Mouse (Mus musculus): ENCODE measurements around the gene Nrxn2. TPM values are rescaled to one million over a fixed set of nuclear protein-coding genes. Genes with fewer than 3 reads are reported as not detected.

The Nrxn2 gene
- polyA plus RNA-seq, 1 experiment from 2014 or later = 0.98 TPM

- H3K4me2 ChIP-seq (ENCODE audit: low read depth, low read length) = peak overlapping the region; percentile 74
- H3K27ac ChIP-seq (ENCODE audit: low read length) = peak overlapping the region; percentile 26
- no peaks in the 10 kb centered on the region for H3K36me3 ChIP-seq (ENCODE audit: control insufficient read depth, insufficient read depth, low read length)
- ATAC-seq (ENCODE audit: insufficient read depth, low FRiP score) = no peak
- peak overlapping the region; percentile 46 for H3K4me3 ChIP-seq (replicated peaks; ENCODE audit: low read length)
- no peaks in the 10 kb centered on the region for H3K9me3 ChIP-seq (replicated peaks; ENCODE audit: control insufficient read depth, low read length)
- peak overlapping the region; percentile 56 for H3K9ac ChIP-seq (ENCODE audit: low read length)
- H3K27me3 ChIP-seq (ENCODE audit: control insufficient read depth, insufficient read depth, low read length) = peaks cover 22% of the 10 kb centered on the region
- 3% methylated on average over 36 of the region's 36 CpGs for WGBS
- H3K4me1 ChIP-seq (ENCODE audit: control insufficient read depth, insufficient read depth, low read length) = peaks cover 27% of the 10 kb centered on the region
These were observed 113.4 kb downstream of the Nrxn2 start for GRCm38 (mm10) chr19:6531832-6532471.

DNA sequence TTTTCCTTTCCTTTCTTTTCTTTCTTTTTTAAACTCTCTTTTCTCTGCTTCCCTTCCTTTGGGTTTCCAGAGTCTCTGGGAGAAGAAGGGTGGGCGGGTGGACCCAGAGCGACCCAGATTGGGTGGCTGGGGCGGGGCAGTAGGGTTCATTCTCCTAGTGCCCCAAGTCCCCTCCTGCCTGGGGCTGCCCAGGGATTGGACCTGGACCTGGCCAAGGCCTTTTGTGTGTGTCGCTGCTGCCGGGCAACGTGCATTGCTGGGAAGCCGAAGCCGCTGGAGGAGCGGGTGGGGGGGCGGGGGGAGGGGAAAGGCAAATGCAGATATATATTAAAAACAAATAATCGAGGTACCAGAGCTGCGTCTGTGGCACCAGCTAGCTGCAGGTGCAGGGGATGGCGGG lies 114.1 kb downstream of the Nrxn2 start:
- peak overlapping the region; percentile 74 for H3K4me2 ChIP-seq (ENCODE audit: low read depth, low read length)
- H3K9me3 ChIP-seq (replicated peaks; ENCODE audit: control insufficient read depth, low read length) = no peaks in the 10 kb centered on the region
- H3K4me3 ChIP-seq (replicated peaks; ENCODE audit: low read length) = peak overlapping the region; percentile 46
- H3K9ac ChIP-seq (ENCODE audit: low read length) = peak overlapping the region; percentile 60; the same call in 1 of the 2 replicates
- H3K27ac ChIP-seq (ENCODE audit: low read length) = no peak overlapping the region
- no peak for ATAC-seq (ENCODE audit: insufficient read depth, low FRiP score)
- peaks cover 27% of the 10 kb centered on the region for H3K4me1 ChIP-seq (ENCODE audit: control insufficient read depth, insufficient read depth, low read length)
- 10% methylated on average over 13 of the region's 13 CpGs for WGBS
- H3K36me3 ChIP-seq (ENCODE audit: control insufficient read depth, insufficient read depth, low read length) = no peaks in the 10 kb centered on the region
- peaks cover 22% of the 10 kb centered on the region for H3K27me3 ChIP-seq (ENCODE audit: control insufficient read depth, insufficient read depth, low read length)

GRCm38 (mm10) chr19:6533290-6534117 lies 115.0 kb downstream of the Nrxn2 start:
- WGBS = 74% methylated on average over 11 of the region's 11 CpGs
- no peak for ATAC-seq (ENCODE audit: insufficient read depth, low FRiP score)
- H3K27ac ChIP-seq (ENCODE audit: low read length) = peak overlapping the region; percentile 19
- H3K9ac ChIP-seq (ENCODE audit: low read length) = no peak overlapping the region
- H3K27me3 ChIP-seq (ENCODE audit: control insufficient read depth, insufficient read depth, low read length) = peaks cover 22% of the 10 kb centered on the region
- H3K4me2 ChIP-seq (ENCODE audit: low read depth, low read length) = no peak overlapping the region
- H3K9me3 ChIP-seq (replicated peaks; ENCODE audit: control insufficient read depth, low read length) = no peaks in the 10 kb centered on the region
- H3K4me3 ChIP-seq (replicated peaks; ENCODE audit: low read length) = no peak overlapping the region
- no peaks in the 10 kb centered on the region for H3K36me3 ChIP-seq (ENCODE audit: control insufficient read depth, insufficient read depth, low read length)
- peaks cover 27% of the 10 kb centered on the region for H3K4me1 ChIP-seq (ENCODE audit: control insufficient read depth, insufficient read depth, low read length)

- H3K27ac ChIP-seq (ENCODE audit: low read length) = peak overlapping the region; percentile 19
These were observed 115.5 kb downstream of the Nrxn2 start for GRCm38 (mm10) chr19:6534118-6534415.

DNA sequence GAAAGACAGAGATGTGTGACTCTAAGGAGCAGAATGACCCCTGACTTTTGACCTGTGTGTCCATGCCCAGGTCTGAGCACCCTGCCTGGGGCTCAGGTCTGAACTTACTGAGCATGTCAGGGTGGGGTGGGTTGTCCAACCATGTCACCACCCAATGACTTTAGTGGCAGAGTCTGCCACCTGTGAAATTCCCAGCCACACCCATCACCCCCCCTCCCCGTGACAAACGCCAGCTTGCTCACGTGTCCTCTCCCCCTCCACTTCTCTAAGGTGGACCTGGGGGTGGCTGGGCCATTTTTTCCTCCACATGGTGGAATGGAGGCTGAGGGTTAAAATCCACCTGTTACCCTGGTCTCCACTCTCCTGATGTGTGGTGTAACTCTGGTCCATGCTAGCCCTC lies 117.7 kb downstream of the Nrxn2 start:
- H3K27me3 ChIP-seq (ENCODE audit: control insufficient read depth, insufficient read depth, low read length) = peaks cover 19% of the 10 kb centered on the region
- H3K4me3 ChIP-seq (replicated peaks; ENCODE audit: low read length) = no peak overlapping the region
- H3K27ac ChIP-seq (ENCODE audit: low read length) = no peak overlapping the region
- no peak overlapping the region for H3K4me2 ChIP-seq (ENCODE audit: low read depth, low read length)
- ATAC-seq (ENCODE audit: insufficient read depth, low FRiP score) = no peak
- peaks cover 23% of the 10 kb centered on the region for H3K4me1 ChIP-seq (ENCODE audit: control insufficient read depth, insufficient read depth, low read length)
- 54% methylated on average over 3 of the region's 3 CpGs for WGBS
- H3K36me3 ChIP-seq (ENCODE audit: control insufficient read depth, insufficient read depth, low read length) = no peaks in the 10 kb centered on the region
- no peak overlapping the region for H3K9ac ChIP-seq (ENCODE audit: low read length)
- H3K9me3 ChIP-seq (replicated peaks; ENCODE audit: control insufficient read depth, low read length) = no peaks in the 10 kb centered on the region

More at GRCm38 (mm10) chr19:6534118-6534415, 115.5 kb downstream of the Nrxn2 start:
- Histone ChIP-seq H3K4me3 (replicated peaks; ENCODE audit: low read length) (no peak overlapping the region), H3K36me3 (ENCODE audit: control insufficient read depth, insufficient read depth, low read length) (no peaks in the 10 kb centered on the region), H3K9ac (ENCODE audit: low read length) (no peak overlapping the region; the same call in 1 of the 2 replicates), H3K4me2 (ENCODE audit: low read depth, low read length) (no peak overlapping the region), H3K27me3 (ENCODE audit: control insufficient read depth, insufficient read depth, low read length) (peaks cover 22% of the 10 kb centered on the region), H3K4me1 (ENCODE audit: control insufficient read depth, insufficient read depth, low read length) (peaks cover 27% of the 10 kb centered on the region), H3K9me3 (replicated peaks; ENCODE audit: control insufficient read depth, low read length) (no peaks in the 10 kb centered on the region)
- ATAC-seq (ENCODE audit: insufficient read depth, low FRiP score) = no peak
- 55% methylated on average over 5 of the region's 5 CpGs for WGBS

DNA sequence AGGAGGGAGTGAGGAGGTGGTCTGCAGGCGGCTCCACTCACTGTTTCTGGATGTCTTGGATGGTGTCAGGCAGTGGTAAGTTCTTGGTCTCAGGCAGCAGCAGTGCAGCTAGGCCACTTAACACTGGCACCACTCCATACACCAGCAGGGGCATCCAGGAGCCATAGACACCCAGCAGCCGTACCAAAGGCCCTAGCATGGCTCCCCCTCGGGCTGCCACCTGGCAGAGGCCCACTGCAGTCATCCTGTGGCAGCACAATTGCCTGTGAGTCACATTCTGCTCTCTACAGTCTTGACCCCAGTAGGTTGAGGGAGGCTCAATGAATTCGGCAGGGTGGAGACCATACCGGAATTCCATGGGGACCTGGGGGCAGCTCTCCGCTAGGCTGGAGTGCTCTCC lies 118.2 kb downstream of the Nrxn2 start:
- Histone ChIP-seq H3K4me3 (replicated peaks; ENCODE audit: low read length) (no peak overlapping the region), H3K27me3 (ENCODE audit: control insufficient read depth, insufficient read depth, low read length) (peaks cover 16% of the 10 kb centered on the region), H3K9me3 (replicated peaks; ENCODE audit: control insufficient read depth, low read length) (no peaks in the 10 kb centered on the region), H3K9ac (ENCODE audit: low read length) (no peak overlapping the region), H3K4me2 (ENCODE audit: low read depth, low read length) (no peak overlapping the region), H3K27ac (ENCODE audit: low read length) (no peak overlapping the region), H3K36me3 (ENCODE audit: control insufficient read depth, insufficient read depth, low read length) (no peaks in the 10 kb centered on the region), H3K4me1 (ENCODE audit: control insufficient read depth, insufficient read depth, low read length) (peaks cover 19% of the 10 kb centered on the region)
- WGBS = 67% methylated on average over 6 of the region's 6 CpGs
- no peak for ATAC-seq (ENCODE audit: insufficient read depth, low FRiP score)

- no peak for ATAC-seq (ENCODE audit: insufficient read depth, low FRiP score)
These were observed 119.0 kb downstream of the Nrxn2 start for GRCm38 (mm10) chr19:6537526-6537925.

DNA sequence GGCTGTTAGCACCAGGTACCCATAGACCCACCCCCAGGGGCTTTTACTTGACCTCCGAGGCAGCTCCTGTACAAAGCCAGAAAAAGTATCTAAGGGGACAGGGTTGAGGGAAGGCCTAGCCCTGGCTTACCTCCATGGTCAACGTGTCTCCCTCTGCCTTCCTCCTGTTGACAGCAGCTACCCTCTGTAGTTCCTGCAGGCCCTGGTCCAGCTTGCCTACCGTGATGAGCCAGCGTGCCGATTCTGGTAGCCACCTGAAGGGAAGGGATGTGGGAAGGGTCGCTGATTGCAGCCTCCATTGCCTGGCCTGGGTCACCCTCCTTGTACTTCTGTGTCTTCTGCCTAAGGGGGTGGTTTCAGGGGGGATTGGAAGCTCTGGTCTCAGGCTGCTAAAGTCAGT lies 120.0 kb downstream of the Nrxn2 start:
- no peaks in the 10 kb centered on the region for H3K9me3 ChIP-seq (replicated peaks; ENCODE audit: control insufficient read depth, low read length)
- H3K27me3 ChIP-seq (ENCODE audit: control insufficient read depth, insufficient read depth, low read length) = 0 out of 2 replicates have a peak, but pooled peaks cover 5% of the 10 kb centered on the region
- WGBS = 86% methylated on average over 6 of the region's 6 CpGs
- H3K36me3 ChIP-seq (ENCODE audit: control insufficient read depth, insufficient read depth, low read length) = no peaks in the 10 kb centered on the region
- no peak overlapping the region for H3K9ac ChIP-seq (ENCODE audit: low read length)
- no peak overlapping the region for H3K4me2 ChIP-seq (ENCODE audit: low read depth, low read length)
- ATAC-seq (ENCODE audit: insufficient read depth, low FRiP score) = no peak
- peaks cover 7% of the 10 kb centered on the region; the same call in 1 of the 2 replicates for H3K4me1 ChIP-seq (ENCODE audit: control insufficient read depth, insufficient read depth, low read length)
- no peak overlapping the region for H3K27ac ChIP-seq (ENCODE audit: low read length)
- H3K4me3 ChIP-seq (replicated peaks; ENCODE audit: low read length) = no peak overlapping the region

More at GRCm38 (mm10) chr19:6537526-6537925, 119.0 kb downstream of the Nrxn2 start:
- no peak overlapping the region for H3K4me2 ChIP-seq (ENCODE audit: low read depth, low read length)
- H3K4me1 ChIP-seq (ENCODE audit: control insufficient read depth, insufficient read depth, low read length) = peaks cover 12% of the 10 kb centered on the region; the same call in 1 of the 2 replicates
- H3K4me3 ChIP-seq (replicated peaks; ENCODE audit: low read length) = no peak overlapping the region
- H3K27ac ChIP-seq (ENCODE audit: low read length) = no peak overlapping the region
- no peaks in the 10 kb centered on the region for H3K9me3 ChIP-seq (replicated peaks; ENCODE audit: control insufficient read depth, low read length)
- peaks cover 11% of the 10 kb centered on the region; the same call in 1 of the 2 replicates for H3K27me3 ChIP-seq (ENCODE audit: control insufficient read depth, insufficient read depth, low read length)
- no peak overlapping the region for H3K9ac ChIP-seq (ENCODE audit: low read length)
- WGBS = 66% methylated on average over 8 of the region's 8 CpGs
- H3K36me3 ChIP-seq (ENCODE audit: control insufficient read depth, insufficient read depth, low read length) = no peaks in the 10 kb centered on the region

GRCm38 (mm10) chr19:6539592-6539991 lies 121.1 kb downstream of the Nrxn2 start:
- H3K4me3 ChIP-seq (replicated peaks; ENCODE audit: low read length) = no peak overlapping the region
- no peaks in the 10 kb centered on the region for H3K27me3 ChIP-seq (ENCODE audit: control insufficient read depth, insufficient read depth, low read length)
- no peak overlapping the region for H3K27ac ChIP-seq (ENCODE audit: low read length)
- H3K4me2 ChIP-seq (ENCODE audit: low read depth, low read length) = no peak overlapping the region
- WGBS = 77% methylated on average over 4 of the region's 4 CpGs
- 0 out of 2 replicates have a peak, but pooled peaks cover 2% of the 10 kb centered on the region for H3K4me1 ChIP-seq (ENCODE audit: control insufficient read depth, insufficient read depth, low read length)
- no peak for ATAC-seq (ENCODE audit: insufficient read depth, low FRiP score)
- H3K36me3 ChIP-seq (ENCODE audit: control insufficient read depth, insufficient read depth, low read length) = no peaks in the 10 kb centered on the region
- H3K9me3 ChIP-seq (replicated peaks; ENCODE audit: control insufficient read depth, low read length) = no peaks in the 10 kb centered on the region
- H3K9ac ChIP-seq (ENCODE audit: low read length) = no peak overlapping the region

All from stomach, embryonic 16.5 days (tissue).